8 mouse cellular contexts compared by ENCODE assay signal in genomic region chr1:155140076-155140475, GRCm38 (mm10). TPM values are rescaled to one million over a fixed set of nuclear protein-coding genes. Genes with fewer than 3 reads are reported as not detected.
DNase-seq lines count a peak whose midpoint lies in the region; ATAC-seq and TF ChIP-seq lines count a peak whose summit lies in the region.

No protein-coding gene starts in this region.

- ATAC-seq in monocyte, adult 5-6 weeks (replicated peaks; ENCODE audit: insufficient number of reproducible peaks, low FRiP score, low TSS enrichment, poor library complexity, severe bottlenecking): peak; percentile 80

- H3K27me3 ChIP-seq in heart, adult 2 months (ENCODE audit: control insufficient read depth, insufficient read depth, low read length): no peaks in the 10 kb centered on the region
- no peaks in the 10 kb centered on the region for H3K27me3 ChIP-seq in heart, embryonic 10.5 days (ENCODE audit: insufficient read depth, poor library complexity, severe bottlenecking)
- H3K27me3 ChIP-seq in E14TG2a.4 (ENCODE audit: insufficient read depth, low read length): peaks cover 16% of the 10 kb centered on the region

- no peak for TF ChIP-seq POLR2A in heart, adult 2 months (IDR thresholded peaks at IDR 0.05; ENCODE audit: insufficient read depth, low read depth, low read length)

- H3K27ac ChIP-seq in heart, adult 2 months: no peak overlapping the region
- no peak overlapping the region for H3K27ac ChIP-seq in heart, embryonic 10.5 days

- no peaks in the 10 kb centered on the region; the same call in 1 of the 2 replicates for H3K79me2 ChIP-seq in heart, adult 2 months (replicated peaks; ENCODE audit: control insufficient read depth, insufficient read depth, low read length)

- peak; percentile 85 for TF ChIP-seq CTCF in heart, adult 2 months (IDR thresholded peaks at IDR 0.05)
- TF ChIP-seq CTCF in E14TG2a.4 (conservative IDR thresholded peaks at IDR 0.05; ENCODE audit: low read length): peak; percentile 41

- H3K4me1 ChIP-seq in heart, adult 2 months (ENCODE audit: control insufficient read depth, insufficient read depth, low read length): peaks cover 7% of the 10 kb centered on the region
- H3K4me1 ChIP-seq in heart, embryonic 10.5 days: peaks cover 29% of the 10 kb centered on the region
- no peaks in the 10 kb centered on the region for H3K4me1 ChIP-seq in E14TG2a.4 (replicated peaks; ENCODE audit: low read depth, low read length)

- no peak overlapping the region for H3K9ac ChIP-seq in heart, adult 2 months (ENCODE audit: low read depth, low read length)

- WGBS in heart, adult 2 months: 48% methylated on average over 2 of the region's 2 CpGs
- 67% methylated on average over 2 of the region's 2 CpGs for WGBS in heart, embryonic 10.5 days

- peak; percentile 51 to 63 for DNase-seq in heart, adult 2 months
- no peak for DNase-seq in heart, embryonic 10.5 days (ENCODE audit: low spot score)
- peak; percentile 69 for DNase-seq in c-Kit-positive CD71-positive TER-119-positive erythroid progenitor cells, embryonic 14.5 days (ENCODE audit: low spot score)
- DNase-seq in gastrocnemius, postnatal 14 days: peak; percentile 44
- peak; percentile 52 for DNase-seq in layer of hippocampus, adult 9-10 months (ENCODE audit: low spot score)
- peak; percentile 85 for DNase-seq in thymus, postnatal 14 days

- TF ChIP-seq EP300 in heart, adult 2 months (IDR thresholded peaks at IDR 0.05; ENCODE audit: insufficient read depth, low read depth, low read length): no peak

- intact Hi-C loops in heart, adult 2 months (cut with DNase I): loop anchor here (1.0 to 2.0 kb wide), 5 partner anchors 19 to 115 kb away; partner anchors contain the start of genes Ier5 and Stx6
- intact Hi-C loops in gastrocnemius, postnatal 14 days (cut with DNase I; ENCODE audit: low total_unique reads): loop anchor here (5.0 to 10.0 kb wide), 3 partner anchors 45 to 93 kb away; partner anchors contain the start of gene Ier5

- no peaks in the 10 kb centered on the region for H3K9me3 ChIP-seq in heart, embryonic 10.5 days
- H3K9me3 ChIP-seq in E14TG2a.4 (ENCODE audit: low read length): no peaks in the 10 kb centered on the region

- H3K36me3 ChIP-seq in heart, adult 2 months (ENCODE audit: control insufficient read depth, insufficient read depth, low read length): peaks cover 16% of the 10 kb centered on the region
- H3K36me3 ChIP-seq in heart, embryonic 10.5 days: no peaks in the 10 kb centered on the region
- H3K36me3 ChIP-seq in E14TG2a.4 (ENCODE audit: insufficient read depth, low read length): no peaks in the 10 kb centered on the region

- H3K4me3 ChIP-seq in heart, adult 2 months: no peak overlapping the region
- H3K4me3 ChIP-seq in heart, embryonic 10.5 days: no peak overlapping the region
- no peak overlapping the region for H3K4me3 ChIP-seq in E14TG2a.4 (replicated peaks; ENCODE audit: low read length)

RNA-seq across cellular contexts. Expression of gene Mr1, which starts 6.5 kb away (rescaled TPM):
- total RNA-seq in heart, adult 2 months (2021): 1 to 10 TPM; 6.5 to 6.7 TPM
- polyA plus RNA-seq in heart, adult 2 months (2012; rRNA removed): 6.1 and 11.9 TPM in 2 replicates
- 1.3 and 1.6 TPM in 2 replicates for polyA plus RNA-seq in heart, embryonic 10.5 days (2016; fragmentation: Nextera tagmentation; extraction: Ambion mirVana)
- 1 to 10 TPM; 5.7 TPM for total RNA-seq in gastrocnemius, postnatal 14 days (2021)
- 8.6 to 21.8 TPM (median 18.3 TPM) in 3 replicates for total RNA-seq in monocyte, adult 5-6 weeks (2017)

RNA-seq across cellular contexts. Expression of gene Stx6, which starts 18.4 kb away (rescaled TPM):
- total RNA-seq in heart, adult 2 months (2021): 10 to 100 TPM; 22.2 to 23.0 TPM
- 18.0 and 19.0 TPM in 2 replicates for polyA plus RNA-seq in heart, adult 2 months (2012; rRNA removed)
- 56.0 and 66.9 TPM in 2 replicates for polyA plus RNA-seq in heart, embryonic 10.5 days (2016; fragmentation: Nextera tagmentation; extraction: Ambion mirVana)
- 10 to 100 TPM; 14.4 to 20.8 TPM for total RNA-seq in gastrocnemius, postnatal 14 days (2021)
- 54.9 to 89.5 TPM (median 66.6 TPM) in 3 replicates for total RNA-seq in monocyte, adult 5-6 weeks (2017)

RNA-seq across cellular contexts. Expression of gene Ier5, which starts 40.6 kb away (rescaled TPM):
- 10 to 100 TPM; 12.5 to 16.8 TPM for total RNA-seq in heart, adult 2 months (2021)
- 9.8 and 13.5 TPM in 2 replicates for polyA plus RNA-seq in heart, adult 2 months (2012; rRNA removed)
- 3.4 and 8.6 TPM in 2 replicates for polyA plus RNA-seq in heart, embryonic 10.5 days (2016; fragmentation: Nextera tagmentation; extraction: Ambion mirVana)
- 1 to 10 TPM; 4.6 to 6.4 TPM for total RNA-seq in gastrocnemius, postnatal 14 days (2021)
- total RNA-seq in monocyte, adult 5-6 weeks (2017): 118 to 240 TPM (median 139 TPM) in 3 replicates
